Mouse (Mus musculus): Measurements from ENCODE around the gene Gpc5.

Gene Gpc5

DNA sequence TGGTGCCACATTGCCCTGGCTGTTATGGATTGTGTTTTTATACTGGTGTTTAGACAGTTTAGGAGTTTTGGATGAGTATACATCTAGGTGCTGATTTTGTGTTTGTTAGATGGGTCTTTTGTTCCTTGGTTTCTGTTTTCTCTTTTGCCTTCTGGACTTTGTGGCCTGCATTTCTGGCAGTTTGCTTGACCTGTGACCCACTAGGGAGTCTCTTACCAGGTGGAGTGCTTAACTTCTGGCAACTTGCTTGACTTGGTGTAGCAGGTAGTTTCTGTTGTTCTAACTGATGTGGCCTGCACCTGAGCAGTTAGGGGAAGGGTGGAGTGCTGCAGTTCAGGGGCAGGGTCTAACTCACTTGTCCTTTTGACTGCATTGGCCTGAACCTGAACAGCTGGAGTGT lies 14.3 kb downstream of the Gpc5 start:
- DNase-seq (ENCODE audit: low spot score), result no peak

DNA sequence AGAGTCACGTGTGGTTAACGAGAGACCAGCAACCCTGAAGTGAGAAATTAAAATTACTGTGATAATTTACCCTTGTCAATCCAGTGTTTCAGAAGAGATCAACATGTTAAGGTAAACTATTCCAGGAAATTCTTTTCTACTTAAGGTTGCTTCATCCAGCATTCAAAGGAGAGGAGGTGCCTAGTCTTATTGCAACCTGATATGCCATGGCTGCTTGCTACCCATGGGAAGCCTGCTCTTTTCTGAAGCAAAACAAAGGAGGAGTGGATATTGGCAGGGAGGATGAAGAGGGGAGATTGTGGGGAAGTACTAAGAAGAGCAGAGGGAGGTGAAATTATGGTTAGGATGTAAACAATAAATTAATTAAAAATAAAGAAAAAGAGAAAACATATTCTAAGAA lies 15.5 kb downstream of the Gpc5 start:
- DNase-seq (ENCODE audit: low spot score), result no peak

DNA sequence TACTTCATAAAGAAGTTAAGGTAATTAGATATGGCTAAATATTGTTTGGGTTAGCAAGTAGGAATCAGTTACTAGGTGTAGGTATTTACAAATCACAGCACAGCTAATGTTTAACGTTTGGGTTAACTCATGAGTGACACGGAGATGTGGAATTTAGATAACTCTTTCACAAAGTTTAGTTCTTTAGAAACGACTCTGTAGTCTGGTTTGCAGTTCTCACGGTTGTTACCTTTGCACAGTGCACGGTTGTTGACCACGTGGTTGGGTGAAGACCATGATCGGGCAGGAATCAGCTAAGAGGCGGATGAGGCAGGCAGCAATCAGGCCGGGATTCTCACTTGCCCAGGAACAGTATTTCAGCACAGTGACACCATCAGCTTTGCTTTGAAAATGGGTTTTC lies 26.6 kb downstream of the Gpc5 start:
- no peak for DNase-seq (ENCODE audit: low spot score)

DNA sequence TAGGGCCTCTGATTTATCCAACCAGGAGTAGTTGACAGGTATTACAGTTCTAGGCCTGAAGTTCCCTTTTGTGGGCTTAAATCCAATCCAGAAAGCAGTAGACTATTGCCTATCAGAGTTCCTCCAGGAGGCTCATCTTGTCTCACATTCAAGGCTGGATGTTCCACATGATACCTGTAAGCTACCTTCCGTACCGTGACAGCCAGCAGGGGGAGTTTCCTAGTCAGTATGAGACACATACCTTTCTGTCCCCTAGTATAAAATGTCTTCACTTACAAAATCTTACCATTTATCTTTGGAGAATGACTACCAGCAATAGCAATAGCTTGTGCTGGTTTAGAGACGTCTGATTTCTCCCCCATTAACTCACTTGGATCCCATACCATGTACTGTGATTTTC lies 56.8 kb downstream of the Gpc5 start:
- DNase-seq (ENCODE audit: low spot score), result no peak

DNA sequence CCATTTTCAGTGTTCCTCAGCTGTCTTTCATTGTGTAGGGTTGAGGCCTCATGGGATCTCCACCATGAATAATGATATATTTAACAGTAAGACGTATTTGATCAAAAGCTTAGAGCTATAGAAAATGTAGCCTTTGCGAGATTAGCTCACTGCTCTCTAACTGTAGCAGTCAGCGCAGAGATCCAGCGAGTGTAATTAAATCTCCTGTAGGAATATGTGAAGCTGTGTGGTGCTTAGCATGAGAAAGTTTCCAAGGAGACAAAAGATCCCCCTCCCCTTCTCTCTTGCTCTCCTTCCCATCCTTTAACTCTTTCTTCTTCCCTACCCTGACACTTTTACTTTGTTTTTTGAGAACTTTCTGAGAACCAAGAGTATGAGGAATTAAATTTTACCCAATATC lies 64.6 kb downstream of the Gpc5 start:
- DNase-seq (ENCODE audit: low spot score), result no peak

DNA sequence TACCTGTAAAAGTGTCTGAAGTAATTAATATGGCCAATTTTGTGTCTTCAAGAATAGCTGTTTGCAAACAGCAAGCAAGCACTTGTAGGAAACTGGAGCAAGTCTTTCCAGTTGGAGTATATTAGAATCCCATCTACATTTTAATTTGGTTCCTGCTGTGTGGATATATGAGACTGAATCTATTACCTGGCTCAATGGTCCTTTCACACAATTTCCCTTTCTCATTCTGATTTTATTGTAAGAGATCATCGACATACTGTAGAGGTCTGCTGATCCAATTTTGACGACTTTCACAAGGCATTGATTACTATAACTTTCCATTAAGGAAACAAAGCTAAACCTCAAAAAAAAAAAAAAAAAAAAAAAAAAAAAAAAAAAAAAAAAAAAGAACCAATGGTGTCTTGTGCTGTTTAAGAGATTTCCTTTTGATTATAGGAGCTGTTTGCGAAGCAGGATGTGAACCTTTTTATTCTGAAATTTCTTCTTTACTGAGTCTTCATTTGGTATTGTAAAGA lies 85.4 kb downstream of the Gpc5 start:
- DNase-seq (ENCODE audit: low spot score), result no peak

DNA sequence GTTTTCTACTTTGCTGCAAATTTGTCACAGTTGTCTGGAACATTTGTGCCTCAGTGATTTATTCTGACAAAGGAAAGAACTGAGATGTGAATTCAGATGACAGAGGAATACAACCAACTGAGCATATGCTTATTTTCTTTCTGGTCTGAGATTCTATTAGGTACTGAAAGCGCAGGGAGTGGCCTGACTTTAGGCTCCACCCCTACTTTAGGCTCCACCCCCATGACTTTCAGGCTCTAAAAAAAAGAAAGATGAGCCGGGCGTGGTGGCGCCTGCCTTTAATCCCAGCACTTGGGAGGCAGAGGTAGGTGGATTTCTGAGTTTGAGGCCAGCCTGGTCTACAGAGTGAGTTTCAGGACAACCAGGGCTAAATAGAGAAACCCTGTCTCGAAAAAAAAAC lies 87.9 kb downstream of the Gpc5 start:
- no peak for DNase-seq (ENCODE audit: low spot score)

- no peak for DNase-seq (ENCODE audit: low spot score)
Measured at GRCm38 (mm10) chr14:115188256-115188655, 96.2 kb downstream of the Gpc5 start.

GRCm38 (mm10) chr14:115228075-115228474 lies 136.1 kb downstream of the Gpc5 start:
- DNase-seq (ENCODE audit: low spot score), result no peak

DNA sequence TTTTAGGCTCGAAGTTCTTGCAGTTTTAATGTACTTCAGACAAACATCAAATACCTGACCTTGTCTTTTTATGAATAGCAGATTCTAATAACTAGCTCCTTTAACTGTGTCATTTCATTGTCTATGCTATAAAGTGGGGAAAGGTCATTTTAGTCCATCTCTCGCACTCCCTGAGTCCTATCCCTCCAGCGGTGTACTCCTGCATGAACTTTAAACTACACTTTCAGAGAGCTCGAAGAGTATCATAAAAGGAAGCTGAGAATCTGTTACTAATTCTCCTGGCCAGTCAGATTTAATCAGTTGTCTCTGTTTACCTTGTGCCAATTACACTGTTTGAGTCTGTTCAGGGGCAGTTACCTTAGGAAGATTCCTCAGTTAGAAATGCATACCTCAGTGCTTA lies 144.4 kb downstream of the Gpc5 start:
- DNase-seq (ENCODE audit: low spot score), result no peak

- DNase-seq (ENCODE audit: low spot score), result no peak
Measured at GRCm38 (mm10) chr14:115240621-115241373, 148.8 kb downstream of the Gpc5 start.

DNA sequence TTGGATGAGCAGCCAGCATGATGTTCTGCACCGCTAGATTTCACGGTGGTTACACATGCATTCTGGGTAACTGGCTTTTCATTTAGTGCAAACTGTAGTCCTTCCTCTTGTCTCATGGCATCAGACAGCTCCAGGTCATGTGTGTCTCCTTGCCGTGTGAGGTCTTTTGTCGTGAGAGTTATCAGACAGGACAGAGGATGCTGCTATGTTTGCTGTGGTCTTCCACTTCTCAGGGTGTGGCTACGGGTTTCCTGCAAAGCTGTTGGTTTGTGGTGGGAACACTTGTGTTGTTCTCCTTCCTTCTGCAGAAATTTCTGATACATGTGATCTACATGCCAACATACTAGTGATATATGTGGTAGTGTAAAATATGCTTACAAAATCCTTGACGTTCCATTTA lies 158.5 kb downstream of the Gpc5 start:
- no peak for DNase-seq (ENCODE audit: low spot score)

DNA sequence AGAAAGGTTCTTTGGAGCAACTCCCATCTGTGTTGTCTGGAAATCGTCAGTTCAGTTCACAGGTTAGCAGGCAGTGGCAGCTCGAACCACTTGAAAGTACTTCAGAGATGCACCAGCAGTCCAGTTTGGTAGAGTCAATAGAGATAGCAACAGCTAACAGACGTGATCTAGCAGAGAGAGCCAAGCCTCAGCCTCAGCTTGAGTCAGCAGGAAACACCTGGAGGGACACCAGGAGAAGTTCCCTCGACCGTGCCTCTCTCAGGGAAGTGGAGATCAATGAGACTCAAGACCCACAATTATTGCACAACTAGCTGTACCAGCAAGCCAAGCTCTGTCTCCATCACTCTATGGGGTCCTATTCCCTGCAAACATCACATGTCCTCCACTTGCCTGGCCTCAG lies 159.8 kb downstream of the Gpc5 start:
- DNase-seq (ENCODE audit: low spot score), result no peak

DNA sequence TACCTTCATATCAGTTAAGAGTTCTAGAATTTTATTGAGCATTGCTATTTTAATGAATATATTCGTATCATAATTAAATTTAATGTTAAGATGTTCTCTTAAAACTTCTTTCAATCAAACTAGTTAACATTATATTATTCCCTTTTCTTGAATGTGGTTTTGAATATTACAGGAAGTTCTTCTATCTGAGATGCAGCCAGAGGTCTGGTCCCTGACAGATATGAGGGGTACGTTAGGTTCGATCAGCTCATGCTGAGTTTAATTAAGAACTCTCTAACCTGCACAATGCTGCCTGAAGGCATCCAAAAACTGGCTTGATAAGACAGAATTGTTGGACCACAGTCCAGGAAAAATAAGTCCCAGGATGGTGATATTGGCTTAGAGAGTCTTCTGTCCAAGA lies 161.1 kb downstream of the Gpc5 start:
- no peak for DNase-seq (ENCODE audit: low spot score)

GRCm38 (mm10) chr14:115253685-115254084 lies 161.7 kb downstream of the Gpc5 start:
- DNase-seq (ENCODE audit: low spot score), result no peak

DNA sequence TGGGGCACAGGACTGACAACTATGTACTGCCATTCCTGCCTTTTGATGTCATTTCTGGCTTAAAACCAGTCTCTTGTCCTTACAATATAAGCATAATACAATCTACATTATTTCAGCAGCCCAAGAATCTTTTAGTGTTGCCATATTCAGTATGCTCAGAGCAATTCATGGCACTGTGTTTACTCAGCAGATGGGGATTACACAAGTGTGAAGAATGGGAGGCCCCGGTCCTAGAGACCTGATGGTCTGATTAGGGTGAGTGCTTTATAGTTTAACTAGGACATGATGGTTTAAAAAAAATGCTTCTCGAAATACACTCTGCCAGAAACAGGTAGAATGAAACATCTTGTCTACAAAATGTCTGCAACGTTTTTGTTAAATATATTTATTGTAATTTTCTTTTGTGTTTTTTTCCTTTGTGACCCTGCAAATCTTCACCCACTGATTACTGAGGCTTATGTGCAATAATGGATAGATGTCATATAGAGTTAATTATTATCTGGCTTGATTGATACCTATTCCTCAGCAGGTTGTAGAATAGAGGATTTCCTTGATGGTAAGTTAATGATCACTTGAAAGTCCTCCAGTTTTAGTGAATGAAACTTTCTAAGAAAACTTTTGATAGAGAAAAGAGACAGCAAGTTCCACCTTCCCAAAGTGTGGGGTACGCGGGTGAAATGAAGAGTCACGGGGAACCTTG lies 177.8 kb downstream of the Gpc5 start:
- no peak for DNase-seq (ENCODE audit: low spot score)

DNA sequence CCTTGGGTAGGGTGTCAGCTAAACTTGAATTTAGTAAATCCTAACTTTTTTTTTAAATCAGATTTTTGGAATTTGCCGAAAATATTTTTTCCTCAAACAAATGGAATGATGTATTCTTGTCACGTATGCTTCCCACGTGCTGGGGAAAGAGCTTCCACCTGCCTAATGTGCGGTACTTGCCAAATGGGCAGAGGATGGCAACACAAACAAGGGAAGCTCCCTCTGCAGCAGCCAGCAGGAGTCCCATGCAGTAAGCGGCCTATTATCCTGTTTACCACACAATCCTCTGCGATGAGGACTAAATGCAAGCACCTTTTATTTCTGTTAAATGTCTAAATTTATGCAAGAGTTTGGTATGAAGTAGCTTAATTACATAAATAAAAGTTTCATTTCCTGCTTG lies 178.4 kb downstream of the Gpc5 start:
- DNase-seq (ENCODE audit: low spot score), result no peak

DNA sequence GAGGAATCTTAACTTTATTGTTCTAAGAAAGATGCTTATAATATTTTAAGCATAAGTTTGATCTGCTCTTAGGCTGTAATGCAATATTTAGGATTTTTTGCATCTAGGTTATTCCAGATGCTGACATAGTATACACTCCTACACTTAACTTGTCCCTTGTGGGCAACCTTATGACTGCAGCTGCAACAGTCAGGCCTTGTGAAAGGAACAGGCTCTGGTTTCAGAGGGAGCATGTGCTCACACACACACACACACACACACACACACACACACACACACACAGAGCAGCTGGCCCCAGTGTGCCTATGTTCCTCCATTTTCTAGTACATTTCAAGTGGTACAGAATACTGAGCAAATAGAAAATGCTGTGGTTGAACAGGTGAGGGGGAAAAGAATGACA lies 190.8 kb downstream of the Gpc5 start:
- DNase-seq (ENCODE audit: low spot score), result no peak

DNA sequence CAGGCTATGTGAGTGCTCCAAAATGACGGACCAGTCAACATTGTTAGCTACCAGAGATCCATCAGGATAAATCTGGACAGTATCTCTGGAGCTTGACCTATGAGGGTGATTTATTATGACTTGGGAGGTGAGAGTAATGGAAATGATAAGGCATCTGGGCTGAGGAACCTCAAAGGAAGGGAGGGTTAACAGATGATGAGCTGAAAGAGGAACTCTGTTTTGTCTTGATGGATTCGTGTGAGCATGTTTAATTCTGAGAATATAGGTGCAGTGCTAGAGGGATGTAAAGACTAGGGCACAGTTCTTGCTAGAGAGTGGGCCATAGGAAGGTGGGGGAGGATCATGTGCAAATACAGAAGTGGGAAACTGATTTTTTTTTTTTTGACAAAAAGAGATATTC lies 232.2 kb downstream of the Gpc5 start:
- no peak for DNase-seq (ENCODE audit: low spot score)

DNA sequence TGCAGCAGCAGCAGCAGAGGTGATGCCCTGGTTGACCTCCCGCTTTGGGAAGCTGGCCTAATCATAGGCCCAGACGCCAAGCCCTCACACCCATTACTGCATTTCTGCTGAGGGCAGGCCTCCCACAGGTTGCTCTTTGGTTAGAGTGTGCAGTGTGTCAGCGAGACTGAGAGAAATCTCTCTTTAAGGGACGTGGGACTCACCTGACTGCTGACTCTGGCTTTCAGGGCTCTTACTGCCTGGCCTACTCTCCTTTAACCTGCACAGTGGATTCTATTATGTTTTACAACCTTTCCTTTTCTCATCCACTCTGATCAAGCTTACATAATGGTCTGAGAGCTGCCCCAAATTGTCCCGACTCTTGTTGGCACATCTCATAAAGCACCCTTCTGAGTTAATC lies 234.4 kb downstream of the Gpc5 start:
- no peak for DNase-seq (ENCODE audit: low spot score)

DNA sequence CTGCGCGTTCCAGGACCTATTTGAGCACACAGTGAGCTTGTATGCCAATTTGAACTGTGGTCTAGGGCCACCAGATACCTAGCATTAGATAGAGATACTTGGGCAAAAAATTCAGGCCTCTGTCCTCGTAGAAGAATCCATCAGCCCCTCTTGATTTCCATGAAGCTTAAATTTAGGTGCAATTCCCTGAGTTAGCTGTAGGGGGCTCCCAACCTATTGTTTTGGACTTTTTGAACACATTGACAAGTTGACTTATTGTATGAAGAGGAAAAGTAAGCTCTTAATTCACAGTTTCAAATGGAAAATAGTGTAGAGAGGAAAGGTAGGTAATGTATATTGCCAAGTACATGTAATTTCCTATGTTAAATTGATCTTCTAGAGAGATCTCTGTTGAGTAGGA lies 247.1 kb downstream of the Gpc5 start:
- DNase-seq (ENCODE audit: low spot score), result peak; percentile 1

DNA sequence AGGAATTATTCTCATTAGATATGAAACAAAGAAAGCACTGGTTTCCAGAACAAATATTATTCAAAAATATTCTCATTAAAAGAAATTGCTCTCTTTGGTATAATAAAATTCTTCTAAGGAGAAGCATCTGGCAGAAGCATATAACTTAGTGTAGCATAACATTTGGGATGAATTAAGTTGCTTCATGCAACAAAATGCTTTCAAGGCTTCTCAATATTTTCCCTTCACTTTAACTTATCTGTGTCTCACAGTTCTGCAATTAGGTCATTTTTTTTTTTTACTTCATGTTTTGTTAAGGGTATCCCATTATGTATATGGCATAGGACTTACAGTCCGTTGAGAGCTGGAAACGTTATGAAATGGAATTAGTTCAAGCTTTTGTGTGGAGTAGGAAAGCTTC lies 250.6 kb downstream of the Gpc5 start:
- no peak for DNase-seq (ENCODE audit: low spot score)

DNA sequence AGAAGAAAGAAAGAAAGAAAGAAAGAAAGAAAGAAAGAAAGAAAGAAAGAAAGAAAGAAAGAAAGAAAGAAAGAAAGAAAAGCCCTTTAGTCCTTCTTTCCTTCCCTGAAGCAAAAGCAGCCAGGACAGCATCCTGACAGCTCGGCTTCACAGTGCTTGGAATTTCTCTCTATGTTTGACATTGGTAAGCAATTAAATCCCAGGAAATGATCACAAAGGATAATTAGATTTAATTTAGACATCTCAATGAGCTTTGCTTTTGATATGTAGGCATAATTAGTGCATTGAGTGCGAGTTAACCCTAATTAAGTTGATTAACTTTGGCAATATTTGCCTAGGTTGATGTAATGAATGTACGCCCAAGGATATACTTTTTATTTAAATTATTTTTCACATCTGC lies 257.4 kb downstream of the Gpc5 start:
- no peak for DNase-seq (ENCODE audit: low spot score)

Data from c-Kit-positive CD71-positive TER-119-positive erythroid progenitor cells, embryonic 14.5 days (primary cell).